Mouse (Mus musculus) myocyte (in vitro differentiated cells): Measurements from ENCODE around the gene Prokr1.
"Not testable (repeated sequence)": the region's sequence is repeated elsewhere in the genome, so short reads cannot be mapped to it uniquely, and the experiment has no call there.

Experiments used
- CEBPB ChIP-seq: IDR thresholded peaks from 2 replicates; pipeline ENCODE4 v1.6.1; 2011; ENCODE audit warnings: mild to moderate bottlenecking, moderate library complexity; ENCODE audit not compliant: poor library complexity, insufficient read depth, severe bottlenecking
- E2F4 ChIP-seq: IDR thresholded peaks from one replicate; pipeline ENCODE4 v1.6.1; 2011; ENCODE audit warnings: mild to moderate bottlenecking, control low read depth, moderate library complexity; ENCODE audit not compliant: insufficient read depth
- MAX ChIP-seq: IDR thresholded peaks from one replicate; pipeline ENCODE4 v1.6.1; 2011; ENCODE audit warnings: low read depth, mild to moderate bottlenecking, control low read depth
- MYOD1 ChIP-seq, 3 experiments: IDR thresholded peaks; one replicate each; pipeline ENCODE4 v1.6.1; 2011; ENCODE audit warnings: control low read depth in 2 of 3, low read depth in 2 of 3, mild to moderate bottlenecking in 2 of 3, moderate library complexity in 1 of 3; ENCODE audit not compliant: insufficient read length in 2 of 3, control insufficient read depth in 1 of 3
- MYOG ChIP-seq, 3 experiments: IDR thresholded peaks; one replicate each; pipeline ENCODE4 v1.6.1; 2011; ENCODE audit warnings: control low read depth in 2 of 3, low read depth in 2 of 3, mild to moderate bottlenecking in 2 of 3; ENCODE audit not compliant: insufficient read length in 2 of 3, control insufficient read depth in 1 of 3, insufficient read depth in 1 of 3
- POLR2A ChIP-seq: IDR thresholded peaks from one replicate; pipeline ENCODE4 v1.6.1; 2011; ENCODE audit warnings: low read depth, mild to moderate bottlenecking, control low read depth, moderate library complexity; ENCODE audit not compliant: insufficient read length
- POLR2AphosphoS2 ChIP-seq: IDR thresholded peaks from one replicate; pipeline ENCODE4 v1.6.1; 2011; ENCODE audit warnings: low read depth, control low read depth; ENCODE audit not compliant: insufficient read length
- REST ChIP-seq: IDR thresholded peaks from one replicate; pipeline ENCODE4 v1.6.1; 2011; ENCODE audit warnings: mild to moderate bottlenecking, control low read depth, moderate library complexity; ENCODE audit not compliant: insufficient read depth, insufficient read length
- SRF ChIP-seq: IDR thresholded peaks from one replicate; pipeline ENCODE4 v1.6.1; 2011; ENCODE audit warnings: low read depth; ENCODE audit not compliant: control insufficient read depth, insufficient read length
- TCF12 ChIP-seq: IDR thresholded peaks from one replicate; pipeline ENCODE4 v1.6.1; 2011; ENCODE audit warnings: mild to moderate bottlenecking, control low read depth; ENCODE audit not compliant: poor library complexity, insufficient read depth, severe bottlenecking
- TCF3 ChIP-seq: IDR thresholded peaks from one replicate; pipeline ENCODE4 v1.6.1; 2011; ENCODE audit warnings: low read depth, control low read depth; ENCODE audit not compliant: insufficient read length
- USF1 ChIP-seq: IDR thresholded peaks from one replicate; pipeline ENCODE4 v1.6.1; 2011; ENCODE audit warnings: low read depth, mild to moderate bottlenecking, control low read depth, moderate library complexity

GRCm38 (mm10) chr6:87628936-87629335 is 38.4 kb upstream of the Prokr1 start:
- not testable (repeated sequence) for TF ChIP-seq E2F4; POLR2A; MAX; CEBPB; TCF3; POLR2AphosphoS2; TCF12; MYOG (IDR thresholded peaks at IDR 0.05; ENCODE audit: control insufficient read depth in 1 of 3, insufficient read depth in 1 of 3, insufficient read length in 2 of 3, low read depth in 2 of 3); MYOD1 (IDR thresholded peaks at IDR 0.05; ENCODE audit: control insufficient read depth in 1 of 3, insufficient read length in 2 of 3, low read depth in 2 of 3); REST; USF1; SRF
